Mouse (Mus musculus) heart, embryonic 14.5 days (tissue): ENCODE measurements around the gene Atxn2. TPM values are rescaled to one million over a fixed set of nuclear protein-coding genes. Genes with fewer than 3 reads are reported as not detected.

ENCODE experiments used
- ATAC-seq: fragments of 200-750 bp; cut with Nextera tagmentation; 2 replicates; pipeline ENCODE4 v1.8.0; 2017; ENCODE audit warnings: low read depth, moderate TSS enrichment; ENCODE audit not compliant: insufficient number of reproducible peaks, insufficient read depth, low FRiP score
- H3K27ac ChIP-seq, 2 experiments: fragments of 200-500 bp in 1 of 2; fragments of 300-500 bp in 1 of 2; sonication (generic) in 1 of 2; replicated peaks in 1 of 2; 2 replicates each; pipeline ENCODE4 v1.5.1; 2012 to 2014; ENCODE audit warnings: low read depth in 2 of 2, low read length in 2 of 2, control low read depth in 1 of 2, mild to moderate bottlenecking in 1 of 2, mixed read lengths in 1 of 2; ENCODE audit not compliant: control insufficient read depth in 1 of 2, insufficient read depth in 1 of 2
- H3K27me3 ChIP-seq: fragments of 300-500 bp; sonication (generic); 2 replicates; pipeline ENCODE4 v1.6.1; 2014; ENCODE audit warnings: mild to moderate bottlenecking, low read length, control low read depth; ENCODE audit not compliant: control insufficient read depth, insufficient read depth
- H3K36me3 ChIP-seq: fragments of 300-500 bp; sonication (generic); 2 replicates; pipeline ENCODE4 v1.6.1; 2014; ENCODE audit warnings: mild to moderate bottlenecking, control low read depth, low read length, mixed read lengths; ENCODE audit not compliant: control insufficient read depth, insufficient read depth
- H3K4me1 ChIP-seq, 2 experiments: fragments of 200-500 bp in 1 of 2; fragments of 300-500 bp in 1 of 2; sonication (generic) in 1 of 2; 2 replicates each; pipeline ENCODE4 v1.6.1; 2012 to 2014; ENCODE audit warnings: low read length in 2 of 2, control low read depth in 1 of 2, mixed read lengths in 1 of 2; ENCODE audit not compliant: control insufficient read depth in 2 of 2, insufficient read depth in 2 of 2
- H3K4me2 ChIP-seq: fragments of 300-500 bp; sonication (generic); 2 replicates; pipeline ENCODE4 v1.6.1; 2014; ENCODE audit warnings: mild to moderate bottlenecking, low read length
- H3K4me3 ChIP-seq, 2 experiments: fragments of 200-500 bp in 1 of 2; fragments of 300-500 bp in 1 of 2; sonication (generic) in 1 of 2; 2 replicates each; pipeline ENCODE4 v1.5.1; 2012 to 2014; ENCODE audit warnings: low read length in 2 of 2, mild to moderate bottlenecking in 2 of 2, control low read depth in 1 of 2, low read depth in 1 of 2, moderate library complexity in 1 of 2; ENCODE audit not compliant: control insufficient read depth in 1 of 2, insufficient read depth in 1 of 2
- H3K9ac ChIP-seq: fragments of 300-500 bp; sonication (generic); 2 replicates; pipeline ENCODE4 v1.6.1; 2014; ENCODE audit warnings: mild to moderate bottlenecking, low read length
- H3K9me3 ChIP-seq: fragments of 300-500 bp; sonication (generic); 2 replicates; pipeline ENCODE4 v1.6.1; 2016; ENCODE audit warnings: low read length, control low read depth; ENCODE audit not compliant: control insufficient read depth
- WGBS: fragments of 180-500 bp; shearing (Covaris S2); extraction: QIAGEN DNeasy Blood & Tissue Kit; methylation state at CpG from one replicate; pipeline ENCODE4 v1.1.7; 2014; 5-methylcytosine and 5-hydroxymethylcytosine counted together
- polyA plus RNA-seq: library from polyadenylated mRNA; unstranded; fragments of >200 nt; fragmentation: Nextera tagmentation; extraction: Ambion mirVana; gene quantifications from 2 replicates; pipeline ENCODE4 v1.2.1, GENCODE M21; 2014

The Atxn2 gene
- polyA plus RNA-seq, 1 experiment from 2014 or later = 84.8 TPM

GRCm38 (mm10) chr5:121762949-121763348, 51.8 kb downstream of the Atxn2 start:
- Histone ChIP-seq H3K4me2 (no peak overlapping the region), H3K36me3 (peaks cover 69% of the 10 kb centered on the region), H3K4me3 (no peak overlapping the region), H3K9me3 (no peaks in the 10 kb centered on the region), H3K27ac (no peak overlapping the region), H3K4me1 (no peaks in the 10 kb centered on the region), H3K27me3 (no peaks in the 10 kb centered on the region), H3K9ac (no peak overlapping the region)
- WGBS = 90% methylated on average over 6 of the region's 6 CpGs
- ATAC-seq = no peak

GRCm38 (mm10) chr5:121765020-121765419, 53.9 kb downstream of the Atxn2 start:
- WGBS = 79% methylated on average over 2 of the region's 2 CpGs
- Histone ChIP-seq H3K4me1 (no peaks in the 10 kb centered on the region), H3K27ac (no peak overlapping the region), H3K4me2 (no peak overlapping the region), H3K36me3 (peaks cover 49% of the 10 kb centered on the region), H3K9me3 (no peaks in the 10 kb centered on the region), H3K4me3 (no peak overlapping the region), H3K9ac (no peak overlapping the region), H3K27me3 (no peaks in the 10 kb centered on the region)
- ATAC-seq = no peak

GRCm38 (mm10) chr5:121766038-121766773, 55.1 kb downstream of the Atxn2 start:
- H3K36me3 ChIP-seq = peaks cover 37% of the 10 kb centered on the region
- no peaks in the 10 kb centered on the region for H3K4me1 ChIP-seq
- no peak overlapping the region for H3K9ac ChIP-seq
- whole genome bisulfite sequencing = 94% methylated on average over 4 of the region's 4 CpGs
- H3K4me3 ChIP-seq = no peak overlapping the region
- H3K27me3 ChIP-seq = no peaks in the 10 kb centered on the region
- no peak overlapping the region for H3K27ac ChIP-seq
- H3K9me3 ChIP-seq = no peaks in the 10 kb centered on the region
- H3K4me2 ChIP-seq = no peak overlapping the region
- no peak for ATAC-seq

GRCm38 (mm10) chr5:121767564-121767963, 56.4 kb downstream of the Atxn2 start:
- Histone ChIP-seq H3K9ac (no peak overlapping the region), H3K4me2 (no peak overlapping the region), H3K9me3 (no peaks in the 10 kb centered on the region), H3K4me3 (no peak overlapping the region), H3K4me1 (no peaks in the 10 kb centered on the region), H3K27me3 (no peaks in the 10 kb centered on the region), H3K27ac (no peak overlapping the region), H3K36me3 (peaks cover 36% of the 10 kb centered on the region)
- 95% methylated on average over 2 of the region's 2 CpGs for WGBS
- ATAC-seq = no peak

- ATAC-seq = no peak
- H3K36me3 ChIP-seq = peaks cover 48% of the 10 kb centered on the region
Measured at GRCm38 (mm10) chr5:121769827-121770226, 58.7 kb downstream of the Atxn2 start.

GRCm38 (mm10) chr5:121771611-121772010, 60.5 kb downstream of the Atxn2 start:
- no peak overlapping the region for H3K9ac ChIP-seq
- H3K27me3 ChIP-seq = no peaks in the 10 kb centered on the region
- WGBS = 90% methylated on average over 3 of the region's 3 CpGs
- H3K9me3 ChIP-seq = no peaks in the 10 kb centered on the region
- ATAC-seq = no peak
- no peak overlapping the region for H3K27ac ChIP-seq
- peaks cover 49% of the 10 kb centered on the region for H3K36me3 ChIP-seq
- no peak overlapping the region for H3K4me3 ChIP-seq
- H3K4me1 ChIP-seq = no peaks in the 10 kb centered on the region
- H3K4me2 ChIP-seq = no peak overlapping the region

More at GRCm38 (mm10) chr5:121769827-121770226, 58.7 kb downstream of the Atxn2 start:
- Histone ChIP-seq H3K4me2 (no peak overlapping the region), H3K9ac (no peak overlapping the region), H3K27ac (no peak overlapping the region), H3K27me3 (no peaks in the 10 kb centered on the region), H3K9me3 (no peaks in the 10 kb centered on the region), H3K4me3 (no peak overlapping the region), H3K4me1 (no peaks in the 10 kb centered on the region)
- WGBS = 91% methylated on average over 7 of the region's 7 CpGs

GRCm38 (mm10) chr5:121778485-121779119, 67.5 kb downstream of the Atxn2 start:
- H3K36me3 ChIP-seq = peaks cover 93% of the 10 kb centered on the region

More at GRCm38 (mm10) chr5:121778485-121779119, 67.5 kb downstream of the Atxn2 start:
- no peak for ATAC-seq
- no peaks in the 10 kb centered on the region for H3K27me3 ChIP-seq
- no peak overlapping the region for H3K27ac ChIP-seq
- no peaks in the 10 kb centered on the region for H3K9me3 ChIP-seq
- 0 out of 4 replicates have a peak, but pooled peaks cover 0 to under 1% of the 10 kb centered on the region in 2 experiments for H3K4me1 ChIP-seq
- H3K4me3 ChIP-seq = no peak overlapping the region
- WGBS = 77% methylated on average over 7 of the region's 7 CpGs
- H3K9ac ChIP-seq = no peak overlapping the region
- H3K4me2 ChIP-seq = no peak overlapping the region
